Mouse (Mus musculus) embryonic facial prominence, embryonic 13.5 days (tissue): ENCODE results near the gene Slmap. TPM values are rescaled to one million over a fixed set of nuclear protein-coding genes. Genes with fewer than 3 reads are reported as not detected.

Source experiments
- ATAC-seq: fragments of 200-750 bp; cut with Nextera tagmentation; 2 replicates; pipeline ENCODE4 v1.8.0; 2017; ENCODE audit warnings: low read depth; ENCODE audit not compliant: insufficient number of reproducible peaks, insufficient read depth, low FRiP score, low TSS enrichment
- H3K27ac ChIP-seq: fragments of 300-500 bp; sonication (generic); 2 replicates; pipeline ENCODE4 v1.5.1; 2015; ENCODE audit warnings: moderate library complexity, mild to moderate bottlenecking, inconsistent platforms
- H3K27me3 ChIP-seq: fragments of 300-500 bp; sonication (generic); 2 replicates; pipeline ENCODE4 v1.6.1; 2015; ENCODE audit warnings: mild to moderate bottlenecking, inconsistent platforms
- H3K36me3 ChIP-seq: fragments of 300-500 bp; sonication (generic); 2 replicates; pipeline ENCODE4 v1.6.1; 2015; ENCODE audit warnings: mild to moderate bottlenecking, inconsistent platforms
- H3K4me1 ChIP-seq: fragments of 300-500 bp; sonication (generic); 2 replicates; pipeline ENCODE4 v1.6.1; 2015; ENCODE audit warnings: inconsistent platforms
- H3K4me2 ChIP-seq: fragments of 300-500 bp; sonication (generic); 2 replicates; pipeline ENCODE4 v1.6.1; 2015; ENCODE audit warnings: moderate library complexity, mild to moderate bottlenecking, inconsistent platforms
- H3K4me3 ChIP-seq: fragments of 300-500 bp; sonication (generic); 2 replicates; pipeline ENCODE4 v1.5.1; 2015; ENCODE audit warnings: mild to moderate bottlenecking, inconsistent platforms
- H3K9ac ChIP-seq: fragments of 300-500 bp; sonication (generic); 2 replicates; pipeline ENCODE4 v1.6.1; 2015; ENCODE audit warnings: mild to moderate bottlenecking, inconsistent platforms
- H3K9me3 ChIP-seq: fragments of 300-500 bp; sonication (generic); 2 replicates; pipeline ENCODE4 v1.6.1; 2016; ENCODE audit warnings: inconsistent platforms
- WGBS: fragments of 180-500 bp; shearing (Covaris S2); methylation state at CpG from one replicate; pipeline ENCODE4 v1.1.7; 2015; ENCODE audit warnings: mixed read lengths; 5-methylcytosine and 5-hydroxymethylcytosine counted together
- polyA plus RNA-seq: library from polyadenylated mRNA; unstranded; fragments of >200 nt; fragmentation: Nextera tagmentation; extraction: Ambion mirVana; gene quantifications from 2 replicates; pipeline ENCODE4 v1.2.1, GENCODE M21; 2015

Gene Slmap
- polyA plus RNA-seq, 1 experiment from 2014 or later: 17.1 TPM

DNA sequence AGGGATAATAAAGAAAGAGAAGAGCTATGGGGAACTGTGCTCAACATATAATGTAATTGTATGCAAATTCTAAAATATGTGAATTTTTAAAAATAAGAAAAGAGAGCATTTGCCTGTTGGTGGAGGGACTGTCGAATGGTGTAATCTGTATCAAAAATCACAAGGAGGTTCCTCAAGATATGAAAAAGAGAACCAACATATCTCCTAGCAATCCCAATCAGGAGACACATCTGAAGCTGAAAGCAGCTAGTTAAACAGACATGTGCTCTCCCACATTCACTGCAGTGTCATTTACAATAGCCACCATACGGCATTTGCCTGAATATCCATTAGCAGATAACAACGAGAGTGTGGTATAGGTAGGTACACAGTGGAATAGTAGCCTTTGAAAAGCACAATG lies 18.1 kb upstream of the Slmap start:
- Histone ChIP-seq H3K27me3 (no peaks in the 10 kb centered on the region), H3K4me3 (no peak overlapping the region), H3K4me1 (no peaks in the 10 kb centered on the region), H3K4me2 (no peak overlapping the region), H3K9ac (no peak overlapping the region), H3K36me3 (no peaks in the 10 kb centered on the region), H3K27ac (no peak overlapping the region), H3K9me3 (no peaks in the 10 kb centered on the region)
- no peak for ATAC-seq
- 87% methylated on average over 3 of the region's 3 CpGs for WGBS

DNA sequence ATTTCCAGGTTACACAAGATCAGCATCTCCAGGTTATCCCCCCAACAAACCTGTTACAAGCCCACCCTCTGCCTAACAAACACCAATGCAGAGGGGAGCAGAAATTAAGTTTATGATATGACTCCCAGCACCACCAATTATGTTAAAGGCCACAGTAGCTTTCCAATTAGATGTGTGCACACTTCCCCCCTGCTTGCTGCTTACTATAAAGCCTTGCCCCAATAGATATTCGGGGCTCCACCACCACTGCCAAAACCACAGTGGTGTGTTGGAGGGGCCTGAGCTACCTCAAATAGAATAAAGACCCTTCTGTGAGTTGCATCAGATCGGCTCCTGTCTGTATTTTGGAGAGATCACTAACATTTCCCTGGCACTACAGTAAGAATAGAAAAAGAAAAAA lies 17.7 kb upstream of the Slmap start:
- 81% methylated on average over 2 of the region's 2 CpGs for WGBS
- H3K4me2 ChIP-seq: no peak overlapping the region
- H3K4me3 ChIP-seq: no peak overlapping the region
- ATAC-seq: no peak
- H3K9me3 ChIP-seq: no peaks in the 10 kb centered on the region
- H3K27me3 ChIP-seq: no peaks in the 10 kb centered on the region
- H3K27ac ChIP-seq: no peak overlapping the region
- H3K36me3 ChIP-seq: no peaks in the 10 kb centered on the region
- no peaks in the 10 kb centered on the region for H3K4me1 ChIP-seq
- H3K9ac ChIP-seq: no peak overlapping the region

DNA sequence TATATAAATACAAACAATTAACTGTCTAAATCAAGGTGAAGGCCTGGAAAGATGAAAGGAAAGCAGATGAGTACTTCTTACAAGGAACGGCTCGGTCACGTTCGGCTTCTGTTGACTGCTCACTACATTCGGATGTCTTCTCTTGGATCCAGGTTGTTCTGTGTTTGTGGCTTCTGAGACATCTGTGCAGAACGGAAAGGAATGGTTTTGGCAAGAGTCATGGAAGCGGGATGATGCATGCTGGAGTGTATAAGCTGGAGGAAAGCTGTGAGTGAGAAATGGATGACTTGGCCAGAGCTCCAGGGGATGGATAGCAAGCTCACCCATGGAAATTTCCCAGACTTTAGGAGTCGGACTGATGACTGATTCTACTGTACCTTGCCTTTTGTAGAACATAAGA lies 16.0 kb upstream of the Slmap start:
- Histone ChIP-seq H3K27ac (no peak overlapping the region), H3K9ac (no peak overlapping the region), H3K4me1 (no peaks in the 10 kb centered on the region), H3K4me2 (no peak overlapping the region), H3K4me3 (no peak overlapping the region), H3K9me3 (no peaks in the 10 kb centered on the region), H3K36me3 (no peaks in the 10 kb centered on the region), H3K27me3 (no peaks in the 10 kb centered on the region)
- WGBS: 92% methylated on average over 8 of the region's 8 CpGs
- no peak for ATAC-seq

DNA sequence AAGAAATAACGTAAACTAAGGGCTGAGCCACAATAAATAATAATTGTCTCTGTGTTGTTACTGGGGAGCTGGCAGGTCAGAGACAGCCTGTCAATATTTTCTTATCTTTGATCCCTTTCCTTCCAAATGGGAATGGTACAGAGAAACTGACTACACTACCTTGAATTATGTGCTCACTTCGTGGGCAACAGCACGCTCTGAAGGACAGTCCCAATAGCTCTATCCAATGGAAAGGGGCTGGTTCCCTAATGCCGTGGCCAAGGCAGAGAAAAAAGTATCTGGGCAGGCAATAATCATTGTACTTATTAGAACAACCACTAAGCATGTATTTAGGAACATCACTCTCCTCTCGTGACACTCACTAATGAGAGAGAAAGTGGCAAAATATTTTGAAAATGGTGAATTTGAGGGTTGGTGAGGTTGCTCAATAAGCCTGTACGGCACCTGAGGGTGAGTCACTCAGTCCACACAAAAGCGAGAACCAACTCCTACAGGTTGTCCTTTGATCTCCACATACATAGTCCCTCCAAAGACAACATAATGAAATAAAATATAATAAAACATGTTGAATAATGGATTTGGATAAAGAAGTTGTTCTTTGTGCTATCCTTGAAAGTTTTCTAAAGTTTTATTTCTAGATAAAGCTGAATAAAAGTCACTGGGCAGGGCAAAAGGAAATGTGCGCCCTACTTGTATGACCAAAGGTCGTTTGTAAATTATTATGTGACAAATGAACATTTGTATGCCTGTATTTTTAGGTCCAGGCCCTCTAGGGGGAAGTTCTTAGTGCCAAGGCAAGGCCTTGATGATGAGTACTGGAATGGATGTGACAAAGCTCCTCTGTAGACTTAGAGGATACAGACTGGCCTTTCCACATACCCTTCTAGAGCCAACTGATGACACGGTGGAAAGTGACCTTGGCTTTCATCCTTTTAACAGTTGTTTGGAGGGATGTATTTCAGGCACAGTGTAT lies 13.1 kb upstream of the Slmap start:
- Histone ChIP-seq H3K9ac (no peak overlapping the region), H3K4me3 (no peak overlapping the region), H3K27me3 (no peaks in the 10 kb centered on the region), H3K9me3 (no peaks in the 10 kb centered on the region), H3K27ac (no peak overlapping the region), H3K4me2 (no peak overlapping the region), H3K4me1 (no peaks in the 10 kb centered on the region), H3K36me3 (no peaks in the 10 kb centered on the region)
- WGBS: 79% methylated on average over 10 of the region's 10 CpGs
- ATAC-seq: no peak

DNA sequence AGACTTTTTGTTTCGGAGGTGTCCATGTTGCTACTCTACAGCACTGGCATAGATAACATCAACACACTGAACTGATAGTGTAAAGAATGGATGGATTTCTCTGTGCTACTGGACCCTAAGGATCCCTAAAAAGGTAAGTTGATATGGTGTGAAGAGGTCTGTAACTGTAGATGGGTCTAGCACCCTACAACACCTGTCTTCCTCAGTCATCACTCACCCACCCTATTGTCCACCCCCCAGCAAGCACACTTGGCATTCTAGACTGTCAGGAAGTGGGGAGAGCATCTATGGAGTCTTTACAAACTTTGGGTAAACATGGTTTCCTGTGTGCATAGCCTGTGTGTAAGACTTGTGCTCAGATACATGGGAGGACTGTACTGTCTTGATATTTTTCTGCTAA lies 7.4 kb upstream of the Slmap start:
- no peak overlapping the region for H3K27ac ChIP-seq
- H3K36me3 ChIP-seq: no peaks in the 10 kb centered on the region
- no peak for ATAC-seq
- no peaks in the 10 kb centered on the region for H3K27me3 ChIP-seq
- no peaks in the 10 kb centered on the region for H3K9me3 ChIP-seq
- H3K4me1 ChIP-seq: no peaks in the 10 kb centered on the region
- 86% methylated on average over 1 of the region's 1 CpGs for WGBS
- no peak overlapping the region for H3K9ac ChIP-seq
- H3K4me3 ChIP-seq: no peak overlapping the region
- no peak overlapping the region for H3K4me2 ChIP-seq

DNA sequence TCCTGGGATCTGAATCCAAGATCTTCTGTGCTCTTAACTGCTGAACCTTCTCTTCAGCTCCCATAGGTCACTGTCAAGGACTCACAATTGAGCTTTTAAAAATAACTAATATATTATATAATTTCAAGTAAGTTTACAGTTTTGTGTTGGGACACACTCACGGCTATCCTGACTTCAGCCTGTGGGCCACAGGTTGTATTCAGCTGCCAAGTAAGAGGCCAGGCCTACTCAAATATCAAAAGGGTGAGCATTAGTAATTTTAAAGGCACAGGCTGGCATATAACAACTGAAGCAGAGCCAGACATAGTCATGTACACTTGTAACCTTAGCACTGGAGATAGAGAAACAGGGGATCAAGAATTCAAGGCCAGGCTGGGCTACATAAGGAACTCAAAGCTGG lies 5.8 kb upstream of the Slmap start:
- Histone ChIP-seq H3K36me3 (no peaks in the 10 kb centered on the region), H3K4me2 (no peak overlapping the region), H3K9ac (no peak overlapping the region), H3K27ac (no peak overlapping the region), H3K4me3 (no peak overlapping the region), H3K9me3 (no peaks in the 10 kb centered on the region), H3K27me3 (no peaks in the 10 kb centered on the region), H3K4me1 (no peaks in the 10 kb centered on the region)
- 38% methylated on average over 1 of the region's 1 CpGs for WGBS
- no peak for ATAC-seq

DNA sequence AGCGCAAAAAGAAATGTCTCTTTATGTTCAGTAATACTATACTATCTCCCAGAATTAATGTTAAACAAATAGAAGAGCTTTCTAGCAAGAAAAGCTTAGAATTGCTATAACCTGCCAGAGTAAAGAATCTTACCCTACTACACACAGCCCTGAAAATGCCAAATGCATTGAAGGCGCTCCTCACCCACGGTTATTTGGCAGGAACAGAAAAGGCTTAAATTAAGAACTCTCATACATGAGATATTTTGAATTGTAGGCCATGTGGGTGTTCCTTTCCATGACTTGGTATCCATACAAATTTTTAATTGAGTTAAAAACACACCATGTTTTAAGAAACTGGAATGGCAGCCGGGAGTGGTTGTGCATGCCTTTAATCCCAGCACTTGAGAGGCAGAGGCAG lies 4.5 kb upstream of the Slmap start:
- no peaks in the 10 kb centered on the region for H3K9me3 ChIP-seq
- no peak for ATAC-seq
- no peak overlapping the region for H3K4me2 ChIP-seq
- no peak overlapping the region for H3K27ac ChIP-seq
- H3K27me3 ChIP-seq: no peaks in the 10 kb centered on the region
- no peak overlapping the region for H3K9ac ChIP-seq
- H3K4me1 ChIP-seq: 0 out of 2 replicates have a peak, but pooled peaks cover 4% of the 10 kb centered on the region
- H3K4me3 ChIP-seq: no peak overlapping the region
- 83% methylated on average over 4 of the region's 4 CpGs for WGBS
- no peaks in the 10 kb centered on the region for H3K36me3 ChIP-seq

DNA sequence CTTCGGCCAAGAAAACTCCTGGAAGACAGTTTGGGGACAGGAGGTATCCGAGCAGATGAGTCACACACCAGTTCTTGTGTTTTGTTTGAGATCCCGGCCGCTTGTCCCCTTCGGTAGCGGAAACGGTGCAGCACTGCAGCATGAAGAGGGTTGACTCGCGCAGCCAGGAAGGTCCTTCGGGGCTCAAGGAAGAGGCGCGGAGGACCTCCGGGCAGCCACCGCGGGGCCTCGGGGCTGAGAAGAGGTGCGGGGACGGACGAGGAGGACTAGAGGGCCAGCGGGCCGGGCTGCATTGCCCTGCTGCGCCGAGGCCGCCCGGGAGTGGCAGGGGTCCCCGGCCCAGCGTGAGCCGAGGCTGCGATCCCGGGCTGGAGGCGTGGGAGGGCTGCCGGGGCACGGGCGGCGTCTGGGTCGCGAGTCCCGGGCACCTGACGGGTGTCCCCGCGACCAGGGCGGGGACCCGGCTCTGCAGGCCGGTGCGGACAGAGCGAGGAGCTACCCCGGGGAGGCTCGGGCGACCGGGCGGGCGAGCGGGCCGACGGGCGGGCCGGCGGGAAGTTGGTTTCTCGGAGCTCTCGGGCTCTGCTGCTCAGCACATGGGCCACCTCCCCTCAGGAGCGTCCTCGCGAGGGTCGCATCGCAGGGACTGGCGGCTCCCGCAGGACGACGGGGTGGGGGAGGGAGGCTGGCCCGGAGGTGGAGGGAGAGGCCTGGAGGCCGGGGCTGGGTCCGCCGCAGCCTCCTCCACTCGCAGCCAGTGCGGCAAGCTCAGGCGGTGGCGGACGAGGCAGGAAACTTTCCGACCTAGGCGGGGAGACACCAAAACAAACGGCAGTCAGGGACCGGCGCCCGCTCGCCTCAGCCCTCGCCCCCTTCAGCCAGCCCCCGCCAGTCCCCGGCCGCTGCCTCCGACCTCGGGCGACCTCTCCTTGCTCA lies 642 bp downstream of the Slmap start:
- Histone ChIP-seq H3K27ac (peak overlapping the region; percentile 80), H3K9me3 (no peaks in the 10 kb centered on the region), H3K36me3 (peaks cover 4% of the 10 kb centered on the region; the same call in 1 of the 2 replicates), H3K4me3 (peak overlapping the region; percentile 97), H3K9ac (peak overlapping the region; percentile 95), H3K4me1 (peaks cover 34% of the 10 kb centered on the region), H3K4me2 (peak overlapping the region; percentile 77), H3K27me3 (no peaks in the 10 kb centered on the region)
- ATAC-seq: peak; percentile 63
- under 1% methylated on average over 82 of the region's 92 CpGs for WGBS

DNA sequence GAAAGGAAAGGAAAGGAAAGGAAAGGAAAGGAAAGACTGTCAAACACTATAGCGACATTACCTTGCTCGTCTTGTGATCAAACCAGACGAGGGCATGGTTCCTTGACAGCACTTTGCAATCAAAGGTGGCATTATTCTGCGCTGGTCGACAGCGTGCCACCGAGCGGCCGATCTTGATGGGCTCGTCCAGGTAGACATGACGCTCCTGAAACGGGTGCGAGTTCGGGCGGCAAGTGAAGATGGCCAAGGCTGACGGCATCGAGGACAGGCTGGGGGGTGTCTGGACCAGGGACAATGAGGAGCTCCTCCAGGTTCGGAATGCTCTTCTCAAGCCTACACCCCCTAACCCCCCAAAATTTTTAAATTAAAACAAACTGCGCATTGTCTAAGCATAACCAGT lies 1.5 kb downstream of the Slmap start:
- H3K9ac ChIP-seq: peak overlapping the region; percentile 95
- no peak for ATAC-seq
- H3K4me3 ChIP-seq: peak overlapping the region; percentile 97
- no peaks in the 10 kb centered on the region for H3K9me3 ChIP-seq
- no peak overlapping the region for H3K27ac ChIP-seq
- peak overlapping the region; percentile 77 for H3K4me2 ChIP-seq
- peaks cover 4% of the 10 kb centered on the region; the same call in 1 of the 2 replicates for H3K36me3 ChIP-seq
- no peaks in the 10 kb centered on the region for H3K27me3 ChIP-seq
- peaks cover 39% of the 10 kb centered on the region for H3K4me1 ChIP-seq
- 12% methylated on average over 19 of the region's 19 CpGs for WGBS

DNA sequence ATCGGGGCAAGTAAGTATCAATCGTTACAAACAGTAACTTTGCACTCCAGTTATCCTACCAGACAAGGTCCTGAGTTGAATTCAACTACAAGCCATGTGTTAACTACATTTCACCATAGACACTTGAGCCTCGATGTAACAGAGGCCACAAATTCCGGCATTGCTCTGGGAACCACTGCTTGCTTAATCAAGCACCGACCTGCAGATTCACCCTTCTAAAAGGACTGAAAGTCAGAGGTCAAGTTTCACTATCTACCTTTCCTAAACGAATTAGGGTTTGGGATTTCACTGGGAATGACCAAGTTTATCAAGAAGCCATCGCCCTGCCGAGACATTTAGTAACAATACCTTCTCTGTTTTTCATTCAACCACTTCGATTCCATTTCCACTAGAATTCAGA lies 2.0 kb downstream of the Slmap start:
- Histone ChIP-seq H3K4me2 (peak overlapping the region; percentile 77), H3K4me3 (peak overlapping the region; percentile 97), H3K4me1 (peaks cover 39% of the 10 kb centered on the region), H3K9ac (peak overlapping the region; percentile 95), H3K27me3 (no peaks in the 10 kb centered on the region), H3K27ac (no peak overlapping the region), H3K36me3 (peaks cover 4% of the 10 kb centered on the region; the same call in 1 of the 2 replicates), H3K9me3 (no peaks in the 10 kb centered on the region)
- ATAC-seq: no peak
- 38% methylated on average over 9 of the region's 9 CpGs for WGBS

DNA sequence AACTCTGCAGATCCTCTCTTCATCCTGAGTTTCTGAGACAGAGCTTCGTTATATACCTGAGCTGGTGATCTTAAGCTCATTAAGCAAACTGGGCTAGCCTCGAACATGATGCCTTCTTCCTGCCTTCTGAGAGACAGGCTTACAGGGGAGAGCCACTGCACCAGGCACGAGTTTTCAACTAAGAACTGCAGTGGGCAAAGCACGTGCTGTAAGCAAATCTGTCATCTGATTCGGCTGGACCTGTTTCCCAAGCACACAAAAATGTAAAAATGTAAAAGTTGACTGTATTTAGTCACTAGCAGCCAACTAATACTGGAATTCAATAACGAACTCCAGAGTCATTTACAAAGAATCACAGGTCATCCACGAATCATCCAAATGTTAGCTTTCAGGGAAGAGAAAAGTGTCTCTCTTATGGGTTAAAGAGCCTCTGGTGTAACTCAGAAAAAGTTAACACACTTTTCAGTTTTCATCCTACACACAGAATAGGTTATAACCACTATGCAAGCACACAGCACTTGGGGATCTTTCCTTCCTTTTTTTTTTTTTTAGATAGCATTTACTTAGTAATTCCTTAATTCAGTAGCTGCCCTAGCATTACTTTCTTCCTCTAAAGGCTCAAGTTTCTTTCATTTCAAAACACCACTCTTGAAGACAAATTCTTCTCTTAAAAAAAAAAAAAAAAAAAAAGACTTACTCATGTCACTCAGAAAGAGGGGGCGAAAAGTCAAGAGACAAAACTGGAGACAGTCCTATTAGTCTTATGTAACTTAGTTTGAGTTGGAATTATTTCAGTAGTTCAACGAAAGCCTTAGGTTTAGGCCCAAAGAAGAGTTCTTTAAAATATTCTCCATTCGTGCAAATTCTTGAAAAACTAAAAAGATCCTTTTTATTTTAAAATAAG lies 3.1 kb downstream of the Slmap start:
- no peak overlapping the region for H3K27ac ChIP-seq
- 61% methylated on average over 10 of the region's 10 CpGs for WGBS
- peaks cover 39% of the 10 kb centered on the region for H3K4me1 ChIP-seq
- H3K9ac ChIP-seq: 0 out of 2 replicates have a peak overlapping the region, but pooled peaks have one; percentile 36
- peak overlapping the region; percentile 77 for H3K4me2 ChIP-seq
- peaks cover 4% of the 10 kb centered on the region; the same call in 1 of the 2 replicates for H3K36me3 ChIP-seq
- no peak for ATAC-seq
- no peaks in the 10 kb centered on the region for H3K27me3 ChIP-seq
- H3K9me3 ChIP-seq: no peaks in the 10 kb centered on the region
- H3K4me3 ChIP-seq: peak overlapping the region; percentile 3; the same call in 1 of the 2 replicates
